Mouse (Mus musculus) thymus, adult 2 months (tissue): ENCODE data around the gene Mgmt.

Source experiments
- CTCF ChIP-seq: fragments of 200-500 bp; IDR thresholded peaks from 2 replicates; pipeline ENCODE4 v1.5.1; 2012; ENCODE audit warnings: mild to moderate bottlenecking, control low read depth, low read length, moderate library complexity, borderline replicate concordance; ENCODE audit not compliant: control insufficient read depth, poor library complexity, insufficient read depth; ENCODE audit errors: extremely low read depth
- POLR2A ChIP-seq: fragments of 200-500 bp; IDR thresholded peaks from 2 replicates; pipeline ENCODE4 v1.6.1; 2012; ENCODE audit warnings: mild to moderate bottlenecking, low read length, control low read depth, moderate library complexity; ENCODE audit not compliant: control insufficient read depth, poor library complexity, insufficient read depth; ENCODE audit errors: extremely low read depth

GRCm38 (mm10) chr7:137085969-137086606 lies 191.7 kb downstream of the Mgmt start:
- TF ChIP-seq CTCF: no peak
- TF ChIP-seq POLR2A: no peak
